Mouse (Mus musculus): Measurements from ENCODE around the gene Gosr1.

GRCm38 (mm10) chr11:76808550-76808949 is 45.2 kb upstream of the Gosr1 start:
- TF ChIP-seq CTCF (IDR thresholded peaks at IDR 0.05; ENCODE audit: extremely low read depth, insufficient read depth, low read length): no peak
- no peak for TF ChIP-seq POLR2A (IDR thresholded peaks at IDR 0.05; ENCODE audit: extremely low read depth, insufficient read depth, low read length)

All from cortical plate, adult 2 months (tissue).